Mouse (Mus musculus) right cerebral cortex, postnatal 25 days (tissue): ENCODE results near the gene Slc46a1.

Experiments
- DNase-seq: peaks from one replicate; pipeline ENCODE4 v3.0.0; 2022

Gene Slc46a1

DNA sequence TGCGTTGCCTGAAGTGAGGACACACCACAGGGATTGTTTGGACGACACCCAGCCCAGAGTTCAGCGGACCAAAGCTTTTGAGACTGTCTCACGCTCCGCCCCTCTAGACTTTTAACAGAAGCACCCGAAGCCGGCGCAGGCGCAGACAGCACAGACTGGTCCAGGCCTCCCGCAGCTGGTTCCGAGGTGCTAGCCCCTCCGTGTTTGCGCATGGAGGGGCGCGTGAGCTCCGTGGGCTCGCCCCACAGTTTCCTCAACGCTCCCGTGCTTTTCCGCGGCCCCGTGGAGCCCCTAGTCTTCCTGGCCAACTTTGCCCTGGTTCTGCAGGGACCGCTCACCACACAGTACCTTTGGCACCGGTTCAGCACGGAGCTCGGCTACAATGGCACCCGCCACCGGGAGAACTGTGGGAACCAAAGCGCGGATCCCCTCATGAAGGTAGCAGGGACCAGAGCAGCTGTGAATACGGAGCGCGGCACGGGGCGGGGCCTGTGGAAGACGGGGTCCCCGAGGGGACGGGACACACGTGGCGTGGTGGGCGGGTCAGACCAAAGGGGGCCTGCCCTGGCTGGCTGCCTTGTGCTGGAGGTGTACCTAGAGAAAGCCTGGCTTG, at the start of gene Slc46a1:
TSS of gene Slc46a1 (plus strand) at position 130 of the 613 bp plus-strand sequence.
- peak; percentile 74 for DNase-seq

DNA sequence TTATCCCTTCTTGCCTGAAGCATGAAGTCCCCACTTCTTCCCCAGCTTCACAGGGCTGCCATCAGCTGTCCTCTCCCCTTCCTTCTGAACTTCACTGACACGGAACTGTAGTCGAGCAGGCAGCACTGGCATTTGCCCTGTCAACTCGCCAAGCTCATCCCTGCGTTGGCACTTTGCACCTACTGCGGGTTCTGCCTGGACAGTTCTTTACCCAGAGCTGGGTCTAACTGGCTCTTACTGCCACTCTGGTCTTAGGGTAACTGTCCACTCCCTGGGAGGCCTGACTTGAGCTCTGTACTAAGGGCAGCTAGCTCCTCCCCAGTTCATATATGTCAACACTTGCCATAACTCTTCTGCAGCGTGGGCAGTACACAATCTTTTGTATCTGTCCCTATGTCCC, 48.6 kb upstream of the Slc46a1 start:
- no peak for DNase-seq

- no peak for DNase-seq
These were observed 45.1 kb upstream of the Slc46a1 start for GRCm38 (mm10) chr11:78420263-78420889.

DNA sequence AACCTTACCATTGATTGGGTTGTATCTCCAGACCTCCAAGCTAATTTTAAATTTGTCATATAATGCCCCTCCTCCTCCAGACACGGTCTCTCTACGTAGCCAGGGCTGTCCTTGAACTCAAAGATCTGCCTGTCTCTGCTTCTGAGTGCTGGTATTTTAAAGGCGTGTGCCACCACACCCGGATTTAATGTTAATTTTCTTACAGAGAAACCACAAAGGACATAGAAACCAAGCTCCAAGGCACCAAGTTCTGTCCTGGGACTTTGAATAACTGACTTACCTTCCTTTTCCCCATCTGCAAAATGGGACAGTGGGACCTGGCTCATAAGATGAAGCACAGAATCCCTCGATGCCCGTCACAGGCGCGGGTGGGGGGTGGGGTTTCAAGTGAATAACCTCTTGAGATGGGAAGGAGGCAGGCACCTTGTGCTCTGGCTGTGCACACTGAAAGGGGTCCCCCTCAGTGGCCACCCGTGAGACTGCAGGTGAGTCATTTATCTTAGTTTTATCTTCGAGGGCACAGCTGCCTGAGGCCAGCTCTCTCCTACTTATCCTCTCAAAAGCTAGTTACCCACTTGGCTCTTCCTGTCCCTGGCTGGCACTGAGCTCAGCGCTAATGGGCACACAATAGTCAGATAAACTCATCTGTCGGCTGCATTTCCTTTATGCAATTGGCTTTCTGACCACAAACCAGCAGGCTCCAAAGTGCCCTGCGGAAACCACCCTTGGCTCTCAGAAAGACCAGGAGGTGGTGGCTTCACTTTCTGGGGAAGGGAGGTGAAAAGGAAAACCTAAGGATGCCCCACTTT, 44.1 kb upstream of the Slc46a1 start:
- no peak for DNase-seq

GRCm38 (mm10) chr11:78422055-78422819, 43.3 kb upstream of the Slc46a1 start, which contains the start of gene Slc13a2:
Gene Slc13a2 (minus strand): TSS chr11:78422217.
- DNase-seq: no peak

- DNase-seq: no peak
These were observed 41.1 kb upstream of the Slc46a1 start for GRCm38 (mm10) chr11:78424352-78424751.

- no peak for DNase-seq
These were observed 39.9 kb upstream of the Slc46a1 start for GRCm38 (mm10) chr11:78425572-78425971.

DNA sequence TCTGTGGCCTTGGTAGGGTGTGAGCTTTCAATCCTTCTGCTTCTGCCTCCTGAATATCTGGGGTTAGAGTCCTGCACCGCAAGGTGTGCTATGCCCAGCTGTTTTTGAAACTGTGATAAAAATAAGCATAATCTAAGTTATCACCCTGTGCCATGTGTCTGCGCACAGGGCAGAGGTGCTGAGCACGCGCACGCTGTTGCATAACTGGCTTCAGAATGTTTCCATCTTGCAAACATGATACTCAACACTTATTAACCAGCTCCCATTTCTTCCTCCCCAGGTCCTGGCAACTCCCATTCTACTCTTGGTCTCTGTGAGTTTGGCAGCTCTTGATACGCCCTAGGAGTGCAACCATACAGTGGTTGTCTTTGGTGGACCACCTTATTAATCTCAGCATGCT, 37.8 kb upstream of the Slc46a1 start:
- no peak for DNase-seq

DNA sequence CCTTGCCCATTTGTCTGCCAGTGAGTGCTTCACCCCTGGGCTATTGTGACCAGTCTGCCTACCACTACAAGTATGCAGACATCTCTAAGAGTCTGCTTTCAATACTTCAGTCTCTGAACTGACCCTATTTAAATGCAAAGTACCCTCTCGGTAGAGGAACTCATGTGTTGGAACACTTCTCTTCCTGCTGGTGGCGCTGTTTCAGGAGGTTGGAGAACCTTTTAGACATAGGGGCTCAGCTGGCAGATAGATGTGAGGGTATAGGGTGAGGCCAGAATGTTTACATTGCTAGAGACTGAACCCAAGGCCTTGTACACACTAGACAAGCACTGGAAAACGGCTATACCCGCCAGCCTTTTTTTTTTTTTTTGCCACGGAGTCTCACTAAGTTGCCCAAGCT, 37.2 kb upstream of the Slc46a1 start:
- no peak for DNase-seq

DNA sequence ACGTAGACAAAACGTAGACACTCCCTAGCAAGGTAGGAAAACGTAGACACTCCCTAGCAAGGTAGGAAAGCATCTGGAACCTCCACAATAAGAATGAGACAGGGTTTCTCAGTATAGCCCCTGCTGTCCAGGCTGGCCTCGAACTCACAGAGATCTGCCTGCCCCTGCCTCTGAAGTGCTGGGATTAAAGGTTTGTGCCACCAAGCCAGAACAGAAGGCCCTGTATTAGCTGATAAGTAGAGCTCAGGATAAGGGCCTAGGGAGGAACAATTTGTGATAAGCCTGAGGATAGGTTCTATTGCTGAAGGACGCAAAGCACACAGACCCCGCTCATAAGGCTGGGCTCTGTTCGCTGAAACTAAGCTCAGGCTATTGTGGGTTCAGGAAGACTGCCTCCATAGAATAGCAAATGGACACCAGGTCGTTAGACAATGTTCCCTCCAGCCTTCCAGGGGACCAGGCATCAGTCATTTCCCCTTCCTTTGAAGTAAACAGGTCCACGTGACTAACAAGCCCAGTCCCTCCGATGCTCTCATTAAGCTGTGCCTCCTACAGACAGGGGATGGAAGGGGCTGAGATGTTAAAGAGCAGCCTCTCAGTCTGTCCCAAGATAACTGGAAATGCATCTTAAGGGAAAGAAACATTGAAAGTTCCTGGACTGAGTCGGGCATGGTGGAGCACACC, 35.2 kb upstream of the Slc46a1 start:
- no peak for DNase-seq

DNA sequence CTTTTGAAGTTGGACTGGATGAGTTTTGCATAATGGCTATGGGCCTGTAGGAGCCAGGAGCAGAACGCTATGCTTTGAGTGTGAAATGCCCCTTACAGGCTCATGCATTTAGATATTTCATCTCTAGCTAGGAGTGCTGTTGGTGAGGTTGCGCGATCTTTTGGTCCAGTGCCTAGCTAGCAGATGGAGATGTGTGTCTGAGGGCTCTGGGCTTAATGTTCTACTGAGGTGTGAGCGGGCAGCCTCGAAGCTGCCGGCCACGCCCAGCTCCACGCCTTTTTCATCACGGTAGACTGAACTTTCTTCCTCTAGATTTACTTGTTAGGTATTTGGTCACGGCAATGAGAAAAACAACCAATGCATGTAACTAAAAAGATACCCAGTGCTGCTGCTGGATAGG, 34.3 kb upstream of the Slc46a1 start:
- DNase-seq: no peak

- DNase-seq: no peak
These were observed 31.4 kb upstream of the Slc46a1 start for GRCm38 (mm10) chr11:78434052-78434451.

- DNase-seq: no peak
These were observed 29.6 kb upstream of the Slc46a1 start for GRCm38 (mm10) chr11:78435776-78436349.

GRCm38 (mm10) chr11:78437182-78437581, 28.3 kb upstream of the Slc46a1 start:
- DNase-seq: no peak

- DNase-seq: no peak
These were observed 27.0 kb upstream of the Slc46a1 start for GRCm38 (mm10) chr11:78438399-78438930.

DNA sequence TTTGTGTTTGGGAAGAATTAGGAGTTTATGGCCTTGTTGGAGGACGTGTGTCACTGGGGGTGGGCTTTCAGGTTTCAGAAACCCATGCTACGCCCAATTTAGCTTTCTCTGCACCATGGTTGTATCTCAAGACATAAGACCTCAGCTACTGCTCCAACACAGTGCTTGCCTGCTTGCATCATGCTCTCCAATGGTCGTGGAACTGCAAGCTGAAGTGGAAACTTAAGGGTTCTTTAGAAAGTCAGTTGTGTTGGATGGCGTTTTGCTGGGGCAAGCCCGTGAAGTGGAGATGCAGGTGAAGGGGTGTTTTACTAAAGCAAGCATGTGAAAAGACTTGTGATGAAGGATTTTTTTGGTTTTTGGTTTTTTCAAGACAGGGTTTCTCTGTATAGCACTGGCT, 22.4 kb upstream of the Slc46a1 start:
- DNase-seq: no peak

- no peak for DNase-seq
These were observed 18.3 kb upstream of the Slc46a1 start for GRCm38 (mm10) chr11:78447168-78447567.

DNA sequence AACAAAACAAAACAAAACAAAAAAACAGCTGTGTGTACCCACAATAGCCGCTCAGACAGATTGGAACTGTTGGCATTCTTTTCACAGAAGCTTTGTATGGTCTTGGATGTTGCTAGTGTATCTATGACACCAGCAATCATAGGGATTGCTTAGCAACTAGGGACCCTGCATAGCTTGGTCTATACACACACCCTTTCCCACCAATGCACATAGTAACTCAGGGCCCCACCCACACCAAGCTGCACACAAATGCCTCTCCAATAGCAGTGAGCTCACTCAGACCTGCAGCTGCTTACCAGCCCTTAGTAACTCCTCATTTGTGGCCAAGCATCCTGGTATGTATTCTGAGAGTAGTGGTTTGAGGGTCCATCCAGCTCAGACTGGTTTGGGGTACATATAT, 17.3 kb upstream of the Slc46a1 start:
- no peak for DNase-seq

DNA sequence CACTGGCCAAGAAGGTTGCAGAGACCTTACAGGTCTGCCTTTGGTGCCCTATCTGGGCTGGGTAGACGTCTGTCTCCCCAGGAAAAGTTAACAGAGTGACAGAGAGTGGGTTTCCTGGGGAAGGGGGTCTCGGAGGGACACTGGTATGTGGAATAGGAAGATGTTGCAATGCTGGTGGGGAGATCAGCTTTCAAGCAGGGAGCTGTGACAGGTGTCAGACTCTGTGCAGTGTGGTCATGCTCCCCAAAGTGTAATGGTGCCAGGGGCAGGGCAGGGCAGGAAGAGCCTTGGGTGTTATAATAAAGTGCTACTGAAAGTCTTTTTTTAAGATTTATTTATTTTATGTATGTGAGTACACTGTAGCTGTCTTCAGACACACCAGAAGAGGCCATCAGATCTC, 15.2 kb upstream of the Slc46a1 start:
- no peak for DNase-seq

- DNase-seq: no peak
These were observed 11.8 kb upstream of the Slc46a1 start for GRCm38 (mm10) chr11:78453675-78454074.

DNA sequence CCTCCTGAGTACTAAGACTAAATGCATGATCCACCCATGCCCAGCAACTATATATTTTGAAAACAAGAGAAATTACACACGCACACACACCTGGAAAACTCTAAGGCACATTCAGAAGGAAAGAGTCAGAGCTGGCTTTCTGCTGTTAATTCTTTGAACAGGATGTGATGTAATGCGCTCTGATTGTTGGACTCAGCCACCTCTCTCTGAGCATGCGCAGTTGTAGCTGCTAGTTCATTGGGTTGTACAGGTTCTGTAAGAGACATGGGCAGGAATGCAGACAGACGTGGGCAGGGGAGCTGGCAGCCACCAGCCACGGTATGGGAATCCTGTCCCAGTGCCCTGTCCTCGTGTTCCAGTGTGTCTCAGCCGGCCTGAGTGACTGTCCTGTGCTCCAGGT, 11.2 kb upstream of the Slc46a1 start:
- DNase-seq: no peak

DNA sequence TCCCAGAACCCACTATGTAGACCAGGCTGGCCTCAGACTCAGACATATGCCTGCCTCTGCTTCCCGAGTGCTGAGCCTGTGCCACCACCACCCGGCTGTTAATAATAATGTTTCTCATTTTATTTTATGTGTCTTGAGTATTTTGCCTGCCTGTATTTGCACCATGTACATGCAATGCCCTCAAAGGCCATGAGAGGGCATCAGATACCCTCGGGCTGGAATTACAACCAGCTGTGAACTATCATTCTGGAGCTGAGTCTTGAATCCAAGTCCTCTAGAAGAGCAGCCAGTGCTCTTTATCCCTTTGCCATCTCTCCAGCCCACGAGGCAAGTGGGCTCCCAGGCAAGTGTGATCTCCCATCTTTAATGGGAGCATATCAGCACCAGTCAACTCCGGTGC, 10.2 kb upstream of the Slc46a1 start:
- no peak for DNase-seq
